Mouse (Mus musculus) neural tube, postnatal 0 days (tissue): ENCODE measurements around the gene Prl8a9. TPM values are rescaled to one million over a fixed set of nuclear protein-coding genes. Genes with fewer than 3 reads are reported as not detected.

Source experiments
- polyA plus RNA-seq: library from polyadenylated mRNA; unstranded; fragments of >200 nt; fragmentation: Nextera tagmentation; extraction: Ambion mirVana; gene quantifications from 2 replicates; pipeline ENCODE4 v1.2.1, GENCODE M21; 2015

Prl8a9 gene
- not detected in 2 replicates for polyA plus RNA-seq

DNA sequence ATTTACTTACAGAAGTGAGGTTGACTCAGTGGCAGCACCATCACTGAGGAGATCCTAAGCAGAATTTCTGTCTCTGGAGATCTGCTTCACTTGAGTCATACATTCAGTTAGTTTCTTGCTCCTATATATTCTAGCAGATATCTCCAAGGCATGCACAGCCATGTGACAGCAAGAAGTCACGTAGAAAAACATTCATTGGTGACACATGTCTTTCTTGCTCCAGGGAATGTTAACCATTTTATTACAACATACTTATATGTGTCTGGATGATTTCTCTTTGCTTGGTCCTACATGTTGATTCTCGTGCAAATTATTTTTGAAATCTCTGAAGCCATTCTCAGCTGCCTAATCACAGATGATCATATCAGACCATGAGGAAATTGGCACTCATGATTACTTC lies at the start of gene Prl8a9:
Gene Prl8a9, minus strand, starts transcription at position 101 of the 400 bp plus-strand sequence.

DNA sequence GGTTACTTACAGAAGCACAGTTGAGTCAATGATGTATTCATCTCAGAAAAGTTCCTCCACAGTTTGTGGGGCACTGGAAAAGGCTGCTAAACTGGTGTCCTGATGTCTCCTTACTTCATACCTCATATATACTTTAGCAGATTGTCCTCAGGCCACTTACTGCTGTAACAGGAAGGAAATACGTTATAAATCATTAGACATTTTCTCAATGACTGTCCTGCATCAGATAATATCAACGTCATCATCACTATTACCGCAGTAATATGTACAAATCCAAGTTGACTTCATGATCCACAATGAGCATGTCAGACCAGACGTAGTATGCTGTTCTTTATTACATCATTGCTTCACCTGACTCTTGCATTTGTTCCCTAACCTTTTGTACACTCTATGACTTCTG lies 46.1 kb upstream of the Prl8a9 start, which contains the start of gene Prl7b1:
Gene Prl7b1, minus strand, starts transcription at position 101 of the 400 bp plus-strand sequence.

DNA sequence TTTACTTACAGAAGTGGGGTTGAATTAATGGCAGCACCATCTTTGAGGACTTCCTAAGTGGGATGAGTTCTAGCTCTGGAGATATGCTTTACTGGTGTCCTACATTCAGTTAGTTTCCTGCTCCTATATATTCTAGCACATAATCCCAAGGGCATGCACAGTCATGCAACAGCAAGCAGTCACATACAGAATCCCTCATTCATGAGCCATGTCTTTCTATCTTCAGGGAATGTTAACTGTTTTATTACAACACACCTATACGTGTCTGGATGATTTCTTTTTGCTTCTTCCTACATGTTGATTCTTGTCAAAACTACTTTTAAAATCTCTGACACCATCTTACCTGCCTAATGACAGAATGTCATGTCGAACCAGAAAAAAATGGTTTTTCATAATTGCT lies 17.7 kb upstream of the Prl8a9 start, which contains the start of gene Prl8a1:
Gene Prl8a1, minus strand, starts transcription at position 101 of the 400 bp plus-strand sequence.

DNA sequence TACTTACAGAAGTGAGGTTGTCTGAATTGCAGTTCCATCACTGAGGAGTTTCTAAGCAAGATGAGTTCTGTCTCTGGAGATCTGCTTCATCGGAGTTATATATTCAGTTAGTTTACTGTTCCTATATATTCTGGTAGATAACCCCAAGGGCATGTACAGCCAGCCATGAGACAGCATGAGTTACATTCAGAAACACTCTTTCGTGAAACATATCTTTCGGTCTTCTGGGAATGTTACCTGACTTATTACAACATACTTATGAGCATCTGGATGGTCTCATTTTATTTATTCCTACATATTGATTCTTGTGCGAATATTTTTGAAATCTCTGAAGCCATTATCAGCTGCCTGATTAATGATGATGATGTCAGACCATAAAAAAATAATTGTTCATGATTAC lies 51.3 kb downstream of the Prl8a9 start, which contains the start of gene Prl8a8:
Gene Prl8a8, minus strand, starts transcription at position 101 of the 400 bp plus-strand sequence.

Other genes with a start within 250 kb of the Prl8a9 start
- gene Prl8a2, start 218.9 kb downstream of the Prl8a9 start, polyA plus RNA-seq = not detected in 2 replicates
- not detected in 2 replicates for gene Prl2b1, start 173.8 kb downstream of the Prl8a9 start, polyA plus RNA-seq
- gene Prl8a6, start 125.9 kb downstream of the Prl8a9 start, polyA plus RNA-seq = not detected in 2 replicates
- not detected in 2 replicates for gene Prl8a8, start 51.4 kb downstream of the Prl8a9 start, polyA plus RNA-seq
- gene Prl8a1, start 17.6 kb upstream of the Prl8a9 start, polyA plus RNA-seq = not detected in 2 replicates
- gene Prl7b1, start 46.0 kb upstream of the Prl8a9 start, polyA plus RNA-seq = not detected in 2 replicates
- not detected in 2 replicates for gene Prl7a1, start 77.9 kb upstream of the Prl8a9 start, polyA plus RNA-seq
- gene Prl7a2, start 103.4 kb upstream of the Prl8a9 start, polyA plus RNA-seq = not detected in 2 replicates
- not detected in 2 replicates for gene Prl7d1, start 152.1 kb upstream of the Prl8a9 start, polyA plus RNA-seq
- gene Prl7c1, start 216.2 kb upstream of the Prl8a9 start, polyA plus RNA-seq = not detected in 2 replicates
- not detected in 2 replicates for gene Prl2a1, start 237.0 kb upstream of the Prl8a9 start, polyA plus RNA-seq